Mouse (Mus musculus) forebrain, embryonic 16.5 days (tissue): ENCODE data around the gene Mcm6. TPM values are rescaled to one million over a fixed set of nuclear protein-coding genes. Genes with fewer than 3 reads are reported as not detected.

Experiments used
- ATAC-seq: fragments of 200-750 bp; cut with Nextera tagmentation; 2 replicates; pipeline ENCODE4 v1.8.0; 2017; ENCODE audit warnings: mild to moderate bottlenecking, moderate library complexity
- H3K27ac ChIP-seq: fragments of 300-500 bp; sonication (generic); 2 replicates; pipeline ENCODE4 v1.5.1; 2014; ENCODE audit warnings: low read length, control low read depth
- H3K27me3 ChIP-seq: fragments of 300-500 bp; sonication (generic); replicated peaks from 2 replicates; pipeline ENCODE4 v1.6.1; 2014; ENCODE audit warnings: low read length; ENCODE audit not compliant: control insufficient read depth, insufficient read depth
- H3K36me3 ChIP-seq: fragments of 300-500 bp; sonication (generic); 2 replicates; pipeline ENCODE4 v1.6.1; 2014; ENCODE audit not compliant: control insufficient read depth, insufficient read depth
- H3K4me1 ChIP-seq: fragments of 300-500 bp; sonication (generic); replicated peaks from 2 replicates; pipeline ENCODE4 v1.6.1; 2014; ENCODE audit warnings: low read length; ENCODE audit not compliant: control insufficient read depth, insufficient read depth
- H3K4me2 ChIP-seq: fragments of 300-500 bp; sonication (generic); 2 replicates; pipeline ENCODE4 v1.6.1; 2014; ENCODE audit warnings: mild to moderate bottlenecking, low read length, control low read depth
- H3K4me3 ChIP-seq: fragments of 300-500 bp; sonication (generic); replicated peaks from 2 replicates; pipeline ENCODE4 v1.5.1; 2014; ENCODE audit warnings: mild to moderate bottlenecking, low read length, control low read depth
- H3K9ac ChIP-seq: fragments of 300-500 bp; sonication (generic); replicated peaks from 2 replicates; pipeline ENCODE4 v1.6.1; 2014; ENCODE audit warnings: low read depth, low read length, control low read depth
- H3K9me3 ChIP-seq: fragments of 300-500 bp; sonication (generic); 2 replicates; pipeline ENCODE4 v1.6.1; 2016; ENCODE audit warnings: low read length; ENCODE audit not compliant: control insufficient read depth
- WGBS: fragments of 180-500 bp; shearing (Covaris S2); extraction: QIAGEN DNeasy Blood & Tissue Kit; methylation state at CpG from one replicate; pipeline ENCODE4 v1.1.7; 2014; 5-methylcytosine and 5-hydroxymethylcytosine counted together
- polyA plus RNA-seq: library from polyadenylated mRNA; unstranded; fragments of >200 nt; fragmentation: Nextera tagmentation; extraction: Ambion mirVana; gene quantifications from 2 replicates; pipeline ENCODE4 v1.2.1, GENCODE M21; 2015

Mcm6 gene
- polyA plus RNA-seq, 1 experiment from 2014 or later: 95.3 TPM

GRCm38 (mm10) chr1:128282924-128283323 lies 76.5 kb downstream of the Mcm6 start:
- WGBS: 94% methylated on average over 3 of the region's 3 CpGs
- Histone ChIP-seq H3K27me3 (no peaks in the 10 kb centered on the region), H3K4me1 (no peaks in the 10 kb centered on the region), H3K4me3 (no peak overlapping the region), H3K9ac (no peak overlapping the region), H3K27ac (no peak overlapping the region), H3K9me3 (0 out of 2 replicates have a peak, but pooled peaks cover 2% of the 10 kb centered on the region), H3K36me3 (peaks cover 14% of the 10 kb centered on the region), H3K4me2 (no peak overlapping the region)
- no peak for ATAC-seq

DNA sequence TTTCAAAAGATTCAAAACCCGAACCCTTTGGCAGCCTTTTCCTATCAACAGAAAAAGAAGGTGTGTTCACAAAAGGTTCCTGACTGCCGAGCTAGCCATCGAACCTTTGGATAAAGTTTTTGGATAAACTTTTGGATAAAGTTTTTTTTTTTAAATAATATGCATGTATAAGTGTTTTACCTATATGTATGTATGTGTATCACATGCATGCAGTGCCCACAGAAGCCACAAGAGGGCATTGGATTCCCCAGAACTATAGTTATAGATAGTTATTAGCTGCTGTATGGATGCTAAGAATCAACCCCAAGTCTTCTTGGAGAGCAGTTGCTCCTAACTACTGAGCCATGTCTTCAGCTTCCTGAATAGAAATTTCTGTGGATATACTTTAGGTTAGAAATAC lies 77.7 kb downstream of the Mcm6 start:
- H3K9me3 ChIP-seq: 0 out of 2 replicates have a peak, but pooled peaks cover 2% of the 10 kb centered on the region
- H3K9ac ChIP-seq: no peak overlapping the region
- 96% methylated on average over 3 of the region's 3 CpGs for WGBS
- no peak overlapping the region for H3K4me2 ChIP-seq
- no peaks in the 10 kb centered on the region for H3K4me1 ChIP-seq
- no peak overlapping the region for H3K27ac ChIP-seq
- H3K36me3 ChIP-seq: peaks cover 25% of the 10 kb centered on the region
- no peaks in the 10 kb centered on the region for H3K27me3 ChIP-seq
- ATAC-seq: no peak
- no peak overlapping the region for H3K4me3 ChIP-seq

Other genes starting within 250 kb of the Mcm6 start
- gene Ubxn4, start 115.7 kb downstream of the Mcm6 start, polyA plus RNA-seq: 67.4 and 71.1 TPM in 2 replicates
- gene Lct, start 31.3 kb downstream of the Mcm6 start, polyA plus RNA-seq: 0.09 and 0.17 TPM in 2 replicates
- gene Dars, start 57.7 kb upstream of the Mcm6 start, polyA plus RNA-seq: 136 and 159 TPM in 2 replicates
- gene Cxcr4, start 232.6 kb upstream of the Mcm6 start, polyA plus RNA-seq: 11.3 and 14.4 TPM in 2 replicates